16 mouse cellular contexts compared by ENCODE assay signal in genomic region chr14:57620598-57621236, GRCm38 (mm10). TPM values are rescaled to one million over a fixed set of nuclear protein-coding genes. Genes with fewer than 3 reads are reported as not detected.
DNase-seq lines count a peak whose midpoint lies in the region; ATAC-seq lines count a peak whose summit lies in the region.
"Had no signal": no experiment of that assay in that cellular context is flagged by ENCODE, and none has a peak within 500 bp of the region (broad histone marks: within the 10 kb centered on the region; RNA-seq: fewer than 3 reads in every experiment).

No protein-coding gene starts in this region.

- H3K9ac ChIP-seq in midbrain, embryonic 14.5 days (replicated peaks; ENCODE audit: low read length) = no peak overlapping the region
- H3K9ac ChIP-seq in midbrain, embryonic 16.5 days (ENCODE audit: low read depth, low read length) = no peak overlapping the region
- H3K9ac ChIP-seq: embryonic facial prominence, embryonic 13.5 days; forebrain, embryonic 12.5 days; hindbrain, embryonic 15.5 days; limb, embryonic 13.5 days had no signal

- no peaks in the 10 kb centered on the region for H3K9me3 ChIP-seq in midbrain, embryonic 14.5 days (ENCODE audit: control insufficient read depth, low read length)
- H3K9me3 ChIP-seq in midbrain, embryonic 16.5 days (replicated peaks; ENCODE audit: control insufficient read depth, low read length, poor library complexity, severe bottlenecking) = no peaks in the 10 kb centered on the region
- H3K9me3 ChIP-seq: embryonic facial prominence, embryonic 13.5 days; forebrain, embryonic 12.5 days; heart, embryonic 10.5 days; hindbrain, embryonic 15.5 days; limb, embryonic 13.5 days had no signal

- intact Hi-C loops in gastrocnemius, postnatal 14 days (cut with DNase I; ENCODE audit: low total_unique reads) = loop anchor here (10.0 kb wide), 1 partner anchor 246 kb away; no protein-coding TSS in a partner anchor

- no peak for ATAC-seq in midbrain, embryonic 14.5 days (ENCODE audit: low FRiP score, low TSS enrichment)
- ATAC-seq in midbrain, embryonic 16.5 days = no peak
- no peak for ATAC-seq in erythroblast, adult 5-6 weeks (replicated peaks; ENCODE audit: low FRiP score, poor library complexity, severe bottlenecking)

- 56% methylated on average over 4 of the region's 4 CpGs for WGBS in midbrain, embryonic 14.5 days
- WGBS in midbrain, embryonic 16.5 days = 44% methylated on average over 4 of the region's 4 CpGs

- H3K4me3 ChIP-seq in midbrain, embryonic 14.5 days (replicated peaks; ENCODE audit: low read depth, low read length) = no peak overlapping the region
- H3K4me3 ChIP-seq in midbrain, embryonic 16.5 days (ENCODE audit: low read depth, low read length) = no peak overlapping the region
- H3K4me3 ChIP-seq: embryonic facial prominence, embryonic 13.5 days; forebrain, embryonic 12.5 days; heart, embryonic 10.5 days; hindbrain, embryonic 15.5 days; limb, embryonic 13.5 days; myocyte had no signal

- no peaks in the 10 kb centered on the region for H3K4me1 ChIP-seq in midbrain, embryonic 14.5 days (ENCODE audit: control insufficient read depth, insufficient read depth, low read length)
- H3K4me1 ChIP-seq in midbrain, embryonic 16.5 days (ENCODE audit: control insufficient read depth, insufficient read depth, low read length) = peaks cover 2% of the 10 kb centered on the region; the same call in 1 of the 2 replicates
- H3K4me1 ChIP-seq: embryonic facial prominence, embryonic 13.5 days; heart, embryonic 10.5 days had no signal

- H3K4me2 ChIP-seq in midbrain, embryonic 14.5 days (ENCODE audit: low read length) = no peak overlapping the region
- H3K4me2 ChIP-seq in midbrain, embryonic 16.5 days (ENCODE audit: low read length) = no peak overlapping the region
- H3K4me2 ChIP-seq: embryonic facial prominence, embryonic 13.5 days; forebrain, embryonic 12.5 days; hindbrain, embryonic 15.5 days; limb, embryonic 13.5 days had no signal

- no peak overlapping the region for H3K27ac ChIP-seq in midbrain, embryonic 14.5 days (replicated peaks; ENCODE audit: low read depth, low read length)
- no peak overlapping the region for H3K27ac ChIP-seq in midbrain, embryonic 16.5 days (ENCODE audit: low read length)
- H3K27ac ChIP-seq: embryonic facial prominence, embryonic 13.5 days; forebrain, embryonic 12.5 days; heart, embryonic 10.5 days; hindbrain, embryonic 15.5 days; limb, embryonic 13.5 days had no signal

- DNase-seq in gastrocnemius, postnatal 14 days = peak; percentile 18
- no peak for DNase-seq in gastrocnemius, postnatal 10 days
- peak; percentile 34 for DNase-seq in midbrain, embryonic 14.5 days
- peak; percentile 7 for DNase-seq in forelimb bud, embryonic 11.5 days (ENCODE audit: low read depth, low spot score)
- peak; percentile 44 to 53 for DNase-seq in kidney, postnatal 4 days
- no peak for DNase-seq in adrenal gland, postnatal 4 days (ENCODE audit: low spot score in 2 of 2)
- DNase-seq: adrenal gland, postnatal 14 days; thymus, postnatal 4 days had no signal

- H3K27me3 ChIP-seq in midbrain, embryonic 14.5 days (ENCODE audit: control insufficient read depth, insufficient read depth, low read length) = no peaks in the 10 kb centered on the region
- no peaks in the 10 kb centered on the region for H3K27me3 ChIP-seq in midbrain, embryonic 16.5 days (ENCODE audit: control insufficient read depth, insufficient read depth, low read depth, low read length)
- H3K27me3 ChIP-seq: embryonic facial prominence, embryonic 13.5 days; forebrain, embryonic 12.5 days; hindbrain, embryonic 15.5 days; limb, embryonic 13.5 days had no signal

- peaks cover 11% of the 10 kb centered on the region for H3K36me3 ChIP-seq in midbrain, embryonic 14.5 days (ENCODE audit: control insufficient read depth, insufficient read depth, low read length)
- peaks cover 3% of the 10 kb centered on the region; the same call in 1 of the 2 replicates for H3K36me3 ChIP-seq in midbrain, embryonic 16.5 days (ENCODE audit: control insufficient read depth, insufficient read depth, low read length)

RNA-seq across cellular contexts. Expression of gene Xpo4, which starts 44.5 kb away (rescaled TPM):
- total RNA-seq in gastrocnemius, postnatal 14 days (2021) = 10 to 100 TPM in 1 of 2 experiments, 1 to 10 TPM in 1; 8.6 to 12.1 TPM
- total RNA-seq in gastrocnemius, postnatal 10 days (2021) = 10 to 100 TPM; 12.3 to 17.0 TPM
- 13.5 and 18.7 TPM in 2 replicates for polyA plus RNA-seq in midbrain, embryonic 14.5 days (2014; fragmentation: Nextera tagmentation; extraction: Ambion mirVana)
- 10.5 and 12.2 TPM in 2 replicates for polyA plus RNA-seq in midbrain, embryonic 16.5 days (2015; fragmentation: Nextera tagmentation; extraction: Ambion mirVana)
- 10 to 100 TPM; 31.6 to 35.5 TPM for total RNA-seq in adrenal gland, postnatal 4 days (2021)
- total RNA-seq in erythroblast, adult 5-6 weeks (2015; ENCODE audit: low replicate concordance) = 13.1 and 15.7 TPM in 2 replicates
- total RNA-seq in erythroblast, adult 5-6 weeks (2017; ENCODE audit: low replicate concordance) = 26.1 and 51.7 TPM in 2 replicates

RNA-seq across cellular contexts. Expression of gene Eef1akmt1, which starts 49.3 kb away (rescaled TPM):
- 10 to 100 TPM; 21.9 to 31.0 TPM for total RNA-seq in gastrocnemius, postnatal 14 days (2021)
- 10 to 100 TPM; 23.2 to 27.4 TPM for total RNA-seq in gastrocnemius, postnatal 10 days (2021)
- polyA plus RNA-seq in midbrain, embryonic 14.5 days (2014; fragmentation: Nextera tagmentation; extraction: Ambion mirVana) = 101 and 104 TPM in 2 replicates
- polyA plus RNA-seq in midbrain, embryonic 16.5 days (2015; fragmentation: Nextera tagmentation; extraction: Ambion mirVana) = 87.3 and 89.3 TPM in 2 replicates
- total RNA-seq in adrenal gland, postnatal 4 days (2021) = 10 to 100 TPM; 24.5 to 29.4 TPM
- 4.6 and 8.5 TPM in 2 replicates for total RNA-seq in erythroblast, adult 5-6 weeks (2015; ENCODE audit: low replicate concordance)
- 3.2 and 7.7 TPM in 2 replicates for total RNA-seq in erythroblast, adult 5-6 weeks (2017; ENCODE audit: low replicate concordance)

Comparison
In these comparisons a context has a peak if more than half of its experiments do, and no peak if none do; other contexts are left out.
1. DNase-seq: peak in gastrocnemius, postnatal 14 days (single experiment), midbrain, embryonic 14.5 days (single experiment), forelimb bud, embryonic 11.5 days (single experiment) and kidney, postnatal 4 days (2 of 2); none in gastrocnemius, postnatal 10 days (single experiment) and adrenal gland, postnatal 4 days (0 of 2).